Mouse (Mus musculus): ENCODE measurements around the gene P2ry6.

Gene P2ry6

GRCm38 (mm10) chr7:100911246-100911770, 63.1 kb downstream of the P2ry6 start:
- peak; percentile 87 for DNase-seq

- peak; percentile 69 for DNase-seq
Observed at GRCm38 (mm10) chr7:100908567-100908966, 65.9 kb downstream of the P2ry6 start.

- peak; percentile 80 for DNase-seq
Observed at GRCm38 (mm10) chr7:100908061-100908460, 66.4 kb downstream of the P2ry6 start.

- DNase-seq, result peak; percentile 90
Observed at GRCm38 (mm10) chr7:100907231-100907630, 67.2 kb downstream of the P2ry6 start.

- no peak for DNase-seq
Observed at GRCm38 (mm10) chr7:100906029-100906789, 68.2 kb downstream of the P2ry6 start.

- no peak for DNase-seq
Observed at GRCm38 (mm10) chr7:100905037-100905436, 69.4 kb downstream of the P2ry6 start.

GRCm38 (mm10) chr7:100904612-100905011, 69.8 kb downstream of the P2ry6 start:
- DNase-seq, result no peak

GRCm38 (mm10) chr7:100902451-100903137, 71.9 kb downstream of the P2ry6 start:
- DNase-seq, result no peak

- no peak for DNase-seq
Observed at GRCm38 (mm10) chr7:100897828-100898227, 76.6 kb downstream of the P2ry6 start.

- DNase-seq, result no peak
Observed at GRCm38 (mm10) chr7:100894833-100895226, 79.6 kb downstream of the P2ry6 start.

- DNase-seq, result no peak
Observed at GRCm38 (mm10) chr7:100894057-100894832, 80.2 kb downstream of the P2ry6 start.

- peak; percentile 53 for DNase-seq
Observed at GRCm38 (mm10) chr7:100893249-100894056, 81.0 kb downstream of the P2ry6 start.
